Mouse (Mus musculus): ENCODE measurements around the gene Bmyc. TPM values are rescaled to one million over a fixed set of nuclear protein-coding genes. Genes with fewer than 3 reads are reported as not detected.

Bmyc gene
- total RNA-seq (2014; rRNA removed) (43.4 and 50.5 TPM in 2 replicates), polyA plus RNA-seq (2015; fragmentation: Nextera tagmentation; extraction: Ambion mirVana) (194 and 195 TPM in 2 replicates)

GRCm38 (mm10) chr2:25706643-25707481 is at the start of gene Bmyc:
Bmyc (plus strand) TSS chr2:25706739.
- Histone ChIP-seq H3K36me3 (ENCODE audit: insufficient read depth) (no peaks in the 10 kb centered on the region; the same call in 1 of the 2 replicates), H3K9ac (peak within 1 kb of the TSS; percentile 86), H3K4me3 (ENCODE audit: low read depth, low read length) (peak within 1 kb of the TSS; percentile 79), H3K4me2 (ENCODE audit: low read depth) (peak within 1 kb of the TSS; percentile 85), H3K27me3 (ENCODE audit: insufficient read depth, low read length) (no peaks in the 10 kb centered on the region), H3K27ac (ENCODE audit: low read depth, low read length) (peak within 1 kb of the TSS; percentile 93), H3K4me1 (ENCODE audit: insufficient read depth) (peaks cover 9% of the 10 kb centered on the region), H3K9me3 (ENCODE audit: low read length) (no peaks in the 10 kb centered on the region)
- DNase-seq = peak; percentile 93
- ATAC-seq = peak; percentile 97
- peak; percentile 87 for TF ChIP-seq CTCF (IDR thresholded peaks at IDR 0.05; ENCODE audit: low read depth)
- WGBS = under 1% methylated on average over 78 of the region's 78 CpGs

GRCm38 (mm10) chr2:25657246-25657645 is 49.3 kb upstream of the Bmyc start:
- TF ChIP-seq CTCF (IDR thresholded peaks at IDR 0.05; ENCODE audit: low read depth) = no peak
- Histone ChIP-seq H3K27me3 (ENCODE audit: insufficient read depth, low read length) (no peaks in the 10 kb centered on the region), H3K9me3 (ENCODE audit: low read length) (no peaks in the 10 kb centered on the region), H3K4me2 (ENCODE audit: low read depth) (no peak overlapping the region), H3K4me1 (ENCODE audit: insufficient read depth) (no peaks in the 10 kb centered on the region), H3K27ac (ENCODE audit: low read depth, low read length) (no peak overlapping the region), H3K9ac (no peak overlapping the region), H3K4me3 (ENCODE audit: low read depth, low read length) (no peak overlapping the region), H3K36me3 (ENCODE audit: insufficient read depth) (no peaks in the 10 kb centered on the region)
- 70% methylated on average over 4 of the region's 4 CpGs for WGBS
- DNase-seq (no peak), ATAC-seq (no peak)

DNA sequence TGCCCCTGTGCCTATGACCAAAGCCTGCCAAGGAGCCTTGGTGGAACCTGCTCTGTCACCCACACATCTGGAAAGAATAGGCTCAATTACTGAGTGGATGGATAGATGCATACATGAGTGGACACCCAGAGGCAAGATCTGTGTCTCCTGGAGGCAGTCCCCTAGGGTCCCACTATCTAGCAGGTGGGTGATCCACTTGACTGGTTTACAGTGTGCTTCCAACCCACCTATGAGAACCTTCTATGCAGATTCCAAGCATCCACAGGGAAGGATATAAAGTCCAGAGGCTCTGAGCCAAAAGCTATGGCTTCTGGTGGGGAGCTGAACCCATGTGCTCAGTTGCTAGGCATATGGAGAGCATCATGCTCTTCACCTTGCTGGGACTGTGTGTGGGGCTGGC is 48.9 kb upstream of the Bmyc start, which contains the start of gene Lcn5:
Gene Lcn5, plus strand, starts transcription at position 301 of the 400 bp plus-strand sequence.
- TF ChIP-seq CTCF (IDR thresholded peaks at IDR 0.05; ENCODE audit: low read depth) = no peak
- DNase-seq = no peak
- H3K36me3 ChIP-seq (ENCODE audit: insufficient read depth) = no peaks in the 10 kb centered on the region

GRCm38 (mm10) chr2:25660279-25660678 is 46.3 kb upstream of the Bmyc start:
- DNase-seq (no peak), ATAC-seq (no peak)
- H3K9ac ChIP-seq = no peak overlapping the region
- no peaks in the 10 kb centered on the region for H3K27me3 ChIP-seq (ENCODE audit: insufficient read depth, low read length)
- 84% methylated on average over 8 of the region's 8 CpGs for WGBS
- no peak for TF ChIP-seq CTCF (IDR thresholded peaks at IDR 0.05; ENCODE audit: low read depth)
- H3K4me3 ChIP-seq (ENCODE audit: low read depth, low read length) = no peak overlapping the region
- no peaks in the 10 kb centered on the region for H3K4me1 ChIP-seq (ENCODE audit: insufficient read depth)
- H3K4me2 ChIP-seq (ENCODE audit: low read depth) = no peak overlapping the region
- H3K27ac ChIP-seq (ENCODE audit: low read depth, low read length) = no peak overlapping the region
- no peaks in the 10 kb centered on the region for H3K36me3 ChIP-seq (ENCODE audit: insufficient read depth)
- H3K9me3 ChIP-seq (ENCODE audit: low read length) = no peaks in the 10 kb centered on the region

More for the DNA sequence above, 48.9 kb upstream of the Bmyc start, which contains the start of gene Lcn5:
- Histone ChIP-seq H3K27me3 (ENCODE audit: insufficient read depth, low read length) (no peaks in the 10 kb centered on the region), H3K4me2 (ENCODE audit: low read depth) (no peak within 1 kb of the TSS), H3K9ac (no peak within 1 kb of the TSS), H3K4me1 (ENCODE audit: insufficient read depth) (no peaks in the 10 kb centered on the region), H3K27ac (ENCODE audit: low read depth, low read length) (no peak within 1 kb of the TSS), H3K4me3 (ENCODE audit: low read depth, low read length) (no peak within 1 kb of the TSS), H3K9me3 (ENCODE audit: low read length) (no peaks in the 10 kb centered on the region)
- ATAC-seq = no peak

GRCm38 (mm10) chr2:25661245-25661970 is 45.1 kb upstream of the Bmyc start:
- WGBS = 81% methylated on average over 6 of the region's 6 CpGs
- H3K9me3 ChIP-seq (ENCODE audit: low read length) = no peaks in the 10 kb centered on the region
- no peak for ATAC-seq

DNA sequence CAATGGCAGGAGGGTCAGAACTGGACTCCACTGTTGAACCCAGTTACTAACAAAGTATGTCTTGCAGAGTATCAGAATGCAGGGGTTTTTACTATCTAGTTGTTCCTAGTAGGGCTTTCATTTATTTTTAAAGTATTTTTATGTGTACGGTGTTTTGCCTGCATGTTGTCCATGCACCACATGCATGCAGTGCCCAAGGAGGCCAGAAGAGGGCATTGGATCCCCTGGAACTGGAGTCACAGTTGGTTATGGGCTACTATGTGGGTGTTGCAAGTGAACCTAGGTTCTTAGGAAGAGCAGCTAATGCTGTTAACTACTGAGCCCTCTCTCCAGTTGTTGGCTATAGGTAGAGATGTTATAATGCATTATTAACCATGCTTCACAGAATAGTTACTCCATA is 43.0 kb upstream of the Bmyc start:
- DNase-seq (peak; percentile 25), ATAC-seq (no peak)
- WGBS = 51% methylated on average over 1 of the region's 1 CpGs
- no peak overlapping the region for H3K9ac ChIP-seq
- peak; percentile 71 for TF ChIP-seq CTCF (IDR thresholded peaks at IDR 0.05; ENCODE audit: low read depth)
- no peak overlapping the region for H3K4me3 ChIP-seq (ENCODE audit: low read depth, low read length)
- H3K27me3 ChIP-seq (ENCODE audit: insufficient read depth, low read length) = no peaks in the 10 kb centered on the region
- H3K27ac ChIP-seq (ENCODE audit: low read depth, low read length) = no peak overlapping the region
- no peaks in the 10 kb centered on the region for H3K4me1 ChIP-seq (ENCODE audit: insufficient read depth)
- H3K4me2 ChIP-seq (ENCODE audit: low read depth) = no peak overlapping the region
- no peaks in the 10 kb centered on the region for H3K9me3 ChIP-seq (ENCODE audit: low read length)
- no peaks in the 10 kb centered on the region for H3K36me3 ChIP-seq (ENCODE audit: insufficient read depth)

More at GRCm38 (mm10) chr2:25661245-25661970, 45.1 kb upstream of the Bmyc start:
- no peak for DNase-seq
- Histone ChIP-seq H3K4me3 (ENCODE audit: low read depth, low read length) (no peak overlapping the region), H3K9ac (no peak overlapping the region), H3K27ac (ENCODE audit: low read depth, low read length) (no peak overlapping the region), H3K36me3 (ENCODE audit: insufficient read depth) (no peaks in the 10 kb centered on the region), H3K4me1 (ENCODE audit: insufficient read depth) (no peaks in the 10 kb centered on the region), H3K27me3 (ENCODE audit: insufficient read depth, low read length) (no peaks in the 10 kb centered on the region), H3K4me2 (ENCODE audit: low read depth) (no peak overlapping the region)
- TF ChIP-seq CTCF (IDR thresholded peaks at IDR 0.05; ENCODE audit: low read depth) = no peak

- Histone ChIP-seq H3K27ac (ENCODE audit: low read depth, low read length) (no peak overlapping the region), H3K27me3 (ENCODE audit: insufficient read depth, low read length) (no peaks in the 10 kb centered on the region), H3K4me3 (ENCODE audit: low read depth, low read length) (no peak overlapping the region), H3K4me1 (ENCODE audit: insufficient read depth) (no peaks in the 10 kb centered on the region), H3K9ac (no peak overlapping the region), H3K9me3 (ENCODE audit: low read length) (no peaks in the 10 kb centered on the region), H3K36me3 (ENCODE audit: insufficient read depth) (no peaks in the 10 kb centered on the region), H3K4me2 (ENCODE audit: low read depth) (no peak overlapping the region)
- no peak for TF ChIP-seq CTCF (IDR thresholded peaks at IDR 0.05; ENCODE audit: low read depth)
- ATAC-seq (no peak), DNase-seq (no peak)
- 84% methylated on average over 5 of the region's 5 CpGs for WGBS
These were observed 42.4 kb upstream of the Bmyc start for GRCm38 (mm10) chr2:25664125-25664524.
